Mouse (Mus musculus) layer of hippocampus, adult 11-12 months (tissue): ENCODE measurements around the gene Ddah2.

Source experiments
- DNase-seq: peaks from one replicate; pipeline ENCODE4 v3.0.0; 2022; ENCODE audit warnings: low spot score

The Ddah2 gene

GRCm38 (mm10) chr17:35058911-35059892, at the start of gene Ddah2:
Gene Ddah2, plus strand, starts transcription at chr17:35059035.
- peak; percentile 79 for DNase-seq

GRCm38 (mm10) chr17:35009586-35009985, 49.2 kb upstream of the Ddah2 start:
- DNase-seq = no peak

GRCm38 (mm10) chr17:35011440-35011839, 47.4 kb upstream of the Ddah2 start:
- no peak for DNase-seq

GRCm38 (mm10) chr17:35012430-35012829, 46.4 kb upstream of the Ddah2 start:
- DNase-seq = no peak

- no peak for DNase-seq
Observed at GRCm38 (mm10) chr17:35013221-35013620, 45.6 kb upstream of the Ddah2 start.

GRCm38 (mm10) chr17:35015296-35015695, 43.5 kb upstream of the Ddah2 start:
- no peak for DNase-seq

- no peak for DNase-seq
Observed at GRCm38 (mm10) chr17:35016376-35016775, 42.5 kb upstream of the Ddah2 start, which contains the start of gene Vwa7. Gene Vwa7, plus strand, starts transcription at chr17:35016579.

GRCm38 (mm10) chr17:35016791-35017705, 41.8 kb upstream of the Ddah2 start:
- no peak for DNase-seq

- DNase-seq = no peak
Observed at GRCm38 (mm10) chr17:35017706-35018030, 41.2 kb upstream of the Ddah2 start.

- no peak for DNase-seq
Observed at GRCm38 (mm10) chr17:35018171-35018570, 40.7 kb upstream of the Ddah2 start.

GRCm38 (mm10) chr17:35019894-35020293, 38.9 kb upstream of the Ddah2 start:
- DNase-seq = no peak

GRCm38 (mm10) chr17:35020551-35020950, 38.3 kb upstream of the Ddah2 start:
- DNase-seq = no peak

- peak; percentile 91 for DNase-seq
Observed at GRCm38 (mm10) chr17:35021163-35021808, 37.5 kb upstream of the Ddah2 start.

GRCm38 (mm10) chr17:35021842-35022477, 36.9 kb upstream of the Ddah2 start:
- DNase-seq = no peak

- no peak for DNase-seq
Observed at GRCm38 (mm10) chr17:35022541-35023060, 36.2 kb upstream of the Ddah2 start.

- DNase-seq = no peak
Observed at GRCm38 (mm10) chr17:35023221-35023620, 35.6 kb upstream of the Ddah2 start.

GRCm38 (mm10) chr17:35023756-35024155, 35.1 kb upstream of the Ddah2 start:
- no peak for DNase-seq

- DNase-seq = no peak
Observed at GRCm38 (mm10) chr17:35024261-35024660, 34.6 kb upstream of the Ddah2 start.

- no peak for DNase-seq
Observed at GRCm38 (mm10) chr17:35024691-35025488, 33.9 kb upstream of the Ddah2 start.

- no peak for DNase-seq
Observed at GRCm38 (mm10) chr17:35026206-35026605, 32.6 kb upstream of the Ddah2 start.
